Mouse (Mus musculus): Measurements from ENCODE around the gene Sftpd. TPM values are rescaled to one million over a fixed set of nuclear protein-coding genes. Genes with fewer than 3 reads are reported as not detected.

Gene Sftpd
- total and polyA plus RNA-seq, 3 experiments: not detected

DNA sequence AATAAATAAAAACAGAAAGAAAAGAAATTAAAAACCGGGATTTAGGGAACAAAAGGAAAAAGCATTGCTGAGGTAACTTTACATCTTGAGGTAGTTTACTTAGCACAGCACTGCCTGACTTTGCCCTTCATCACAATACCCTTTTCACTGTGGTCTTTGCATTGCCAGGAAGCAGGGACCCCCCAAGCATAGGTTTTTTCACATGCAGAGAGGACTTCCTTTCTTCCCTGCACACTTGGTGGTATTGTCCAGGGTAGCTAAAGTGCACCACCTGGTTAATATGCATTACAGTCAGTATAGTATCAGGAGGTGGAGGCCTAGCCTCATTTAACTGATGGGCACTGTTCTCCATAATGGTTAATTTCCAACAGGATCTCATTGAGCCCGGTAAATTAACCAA is 4.5 kb upstream of the Sftpd start:
- 0 out of 4 replicates have a peak, but pooled peaks cover 0 to 5% of the 10 kb centered on the region in 2 experiments for H3K4me1 ChIP-seq (ENCODE audit: control insufficient read depth in 1 of 2, insufficient read depth in 2 of 2)
- in situ Hi-C loops (cut with MboI; ENCODE audit: low pct_ligation_motif_present, low pct_unique_long_range_greater_than_20kb, low sequenced_read_pairs) (no loop called here), dilution Hi-C loops (cut with MboI; ENCODE audit: extremely low pct_ligation_motif_present, extremely low pct_unique_long_range_greater_than_20kb, low sequenced_read_pairs) (no loop called here)
- H3K79me2 ChIP-seq (replicated peaks; ENCODE audit: control insufficient read depth, extremely low read depth, insufficient read depth, poor library complexity, severe bottlenecking): no peaks in the 10 kb centered on the region
- H3K27me3 ChIP-seq (replicated peaks): no peaks in the 10 kb centered on the region
- no peak overlapping the region for H3K9ac ChIP-seq (ENCODE audit: insufficient read depth, low read depth)
- DNase-seq (ENCODE audit: extremely low read depth): no peak
- H3K36me3 ChIP-seq (replicated peaks in 1 of 2; ENCODE audit: control insufficient read depth in 1 of 2, insufficient read depth in 1 of 2, low read length in 1 of 2): no peaks in the 10 kb centered on the region
- TF ChIP-seq ZMIZ1 (IDR thresholded peaks at IDR 0.05; ENCODE audit: low read depth, low read length): no peak
- TF ChIP-seq USF2 (conservative IDR thresholded peaks at IDR 0.05; ENCODE audit: low read depth, low read length): no peak
- no peak for TF ChIP-seq BHLHE40 (IDR thresholded peaks at IDR 0.05; ENCODE audit: low read depth, low read length)
- TF ChIP-seq ZKSCAN1 (IDR thresholded peaks at IDR 0.05; ENCODE audit: borderline replicate concordance, low read depth, low read length): no peak
- TF ChIP-seq MYC (IDR thresholded peaks at IDR 0.05; ENCODE audit: low read depth, low read length): no peak
- TF ChIP-seq JUND (conservative IDR thresholded peaks at IDR 0.05; ENCODE audit: low read depth, low read length): no peak
- no peak for TF ChIP-seq USF1 (IDR thresholded peaks at IDR 0.05; ENCODE audit: low read depth, low read length)
- no peak for TF ChIP-seq GABPA (IDR thresholded peaks at IDR 0.05; ENCODE audit: insufficient replicate concordance, low read depth, low read length)
- no peak for TF ChIP-seq NELFE (IDR thresholded peaks at IDR 0.05; ENCODE audit: low read depth, low read length)
- H3K4me2 ChIP-seq (ENCODE audit: insufficient read depth, low read depth, poor library complexity, severe bottlenecking): no peak overlapping the region
- H3K4me3 ChIP-seq (replicated peaks in 1 of 3; ENCODE audit: low read depth in 2 of 3, low read length in 2 of 3, poor library complexity in 1 of 3): no peak overlapping the region
- H3K27ac ChIP-seq (ENCODE audit: insufficient read depth, low read depth): no peak overlapping the region
- H3K9me3 ChIP-seq (replicated peaks; ENCODE audit: low read length): peaks cover 6% of the 10 kb centered on the region

DNA sequence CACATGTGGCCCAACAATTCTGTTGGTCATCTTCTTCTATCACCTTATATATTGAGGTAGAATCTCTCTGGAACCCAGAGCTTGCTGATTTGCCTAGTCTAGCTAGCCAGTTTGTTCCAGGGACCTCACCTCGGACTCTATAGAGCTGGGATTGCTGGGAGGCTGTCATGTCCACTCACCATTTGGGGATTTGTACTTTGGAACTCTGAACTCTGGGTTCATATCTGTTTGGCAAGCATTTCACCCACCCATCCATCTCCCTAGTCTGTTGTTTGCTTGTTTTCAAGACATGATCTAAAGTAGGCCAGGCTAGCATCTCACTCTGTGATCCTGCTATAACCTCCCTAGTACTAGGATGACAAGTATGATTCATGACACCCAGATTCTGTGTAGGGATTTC is 10.1 kb downstream of the Sftpd start:
- no peak overlapping the region for H3K9ac ChIP-seq (ENCODE audit: insufficient read depth, low read depth)
- H3K27ac ChIP-seq (ENCODE audit: insufficient read depth, low read depth): no peak overlapping the region
- dilution Hi-C loops (cut with MboI; ENCODE audit: extremely low pct_ligation_motif_present, extremely low pct_unique_long_range_greater_than_20kb, low sequenced_read_pairs) (no loop called here), in situ Hi-C loops (cut with MboI; ENCODE audit: low pct_ligation_motif_present, low pct_unique_long_range_greater_than_20kb, low sequenced_read_pairs) (no loop called here)
- no peaks in the 10 kb centered on the region for H3K9me3 ChIP-seq (replicated peaks; ENCODE audit: low read length)
- H3K4me1 ChIP-seq (ENCODE audit: control insufficient read depth in 1 of 2, insufficient read depth in 2 of 2): peaks cover 0 to 7% of the 10 kb centered on the region in 2 experiments; a peak in 2 of 4 replicates
- TF ChIP-seq SIN3A (IDR thresholded peaks at IDR 0.05; ENCODE audit: low read length) (no peak), USF1 (IDR thresholded peaks at IDR 0.05; ENCODE audit: low read depth, low read length) (no peak), PAX5 (IDR thresholded peaks at IDR 0.05; ENCODE audit: low read length) (no peak), MAZ (IDR thresholded peaks at IDR 0.05; ENCODE audit: low read depth, low read length) (no peak), POLR2A (IDR thresholded peaks at IDR 0.05; ENCODE audit: low read depth, low read length) (no peak), MXI1 (IDR thresholded peaks at IDR 0.05; ENCODE audit: low read depth, low read length) (no peak), TBP (conservative IDR thresholded peaks at IDR 0.05; ENCODE audit: low read depth, low read length) (no peak), EP300 (IDR thresholded peaks at IDR 0.05; ENCODE audit: low read length) (no peak)
- H3K4me2 ChIP-seq (ENCODE audit: insufficient read depth, low read depth, poor library complexity, severe bottlenecking): no peak overlapping the region
- no peak overlapping the region for H3K4me3 ChIP-seq (replicated peaks in 1 of 3; ENCODE audit: low read depth in 2 of 3, low read length in 2 of 3, poor library complexity in 1 of 3)
- no peaks in the 10 kb centered on the region for H3K27me3 ChIP-seq (replicated peaks)
- no peaks in the 10 kb centered on the region for H3K36me3 ChIP-seq (replicated peaks in 1 of 2; ENCODE audit: control insufficient read depth in 1 of 2, insufficient read depth in 1 of 2, low read length in 1 of 2)
- H3K79me2 ChIP-seq (replicated peaks; ENCODE audit: control insufficient read depth, extremely low read depth, insufficient read depth, poor library complexity, severe bottlenecking): no peaks in the 10 kb centered on the region
- DNase-seq (ENCODE audit: extremely low read depth): no peak
